Mouse (Mus musculus) heart, adult 8-10 months (tissue): ENCODE data around the gene Sgpl1. TPM values are rescaled to one million over a fixed set of nuclear protein-coding genes. Genes with fewer than 3 reads are reported as not detected.
A peak's percentile ranks its signal among the peaks of the same experiment; 100 is the strongest.
"Not testable (repeated sequence)": the region's sequence is repeated elsewhere in the genome, so short reads cannot be mapped to it uniquely, and the experiment has no call there.

ENCODE experiments used
- DNase-seq: peaks from one replicate; pipeline ENCODE4 v3.0.0; 2022; ENCODE audit warnings: low spot score
- total RNA-seq, 4 experiments: library from RNA; stranded (reverse); gene quantifications; 2 replicates each; pipeline ENCODE4 v1.2.4; 2022

The Sgpl1 gene
- total RNA-seq, 4 experiments from 2014 or later: 13.9 to 17.0 (median 15.4) TPM

DNA sequence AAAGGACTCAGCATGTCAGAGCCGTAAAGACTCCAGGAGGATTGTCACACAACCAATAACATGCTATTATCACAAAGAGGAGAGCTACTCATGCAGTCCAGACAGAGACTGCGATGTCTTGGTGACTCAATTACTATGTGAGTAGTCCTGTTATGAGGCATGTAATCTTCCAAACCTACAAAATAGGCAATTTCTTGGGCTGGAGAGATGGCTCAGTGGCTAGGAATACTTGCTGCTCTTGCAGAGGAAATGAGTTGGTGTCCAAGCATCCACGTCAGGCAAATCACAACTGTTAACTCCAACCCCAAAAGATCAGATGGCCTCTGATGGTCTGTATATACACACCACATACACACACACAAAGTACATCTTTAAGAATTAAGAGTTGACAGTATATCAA is 8.1 kb upstream of the Sgpl1 start:
- DNase-seq: no peak

- DNase-seq: no peak
Measured at GRCm38 (mm10) chr10:61152131-61152530, 4.6 kb upstream of the Sgpl1 start.

DNA sequence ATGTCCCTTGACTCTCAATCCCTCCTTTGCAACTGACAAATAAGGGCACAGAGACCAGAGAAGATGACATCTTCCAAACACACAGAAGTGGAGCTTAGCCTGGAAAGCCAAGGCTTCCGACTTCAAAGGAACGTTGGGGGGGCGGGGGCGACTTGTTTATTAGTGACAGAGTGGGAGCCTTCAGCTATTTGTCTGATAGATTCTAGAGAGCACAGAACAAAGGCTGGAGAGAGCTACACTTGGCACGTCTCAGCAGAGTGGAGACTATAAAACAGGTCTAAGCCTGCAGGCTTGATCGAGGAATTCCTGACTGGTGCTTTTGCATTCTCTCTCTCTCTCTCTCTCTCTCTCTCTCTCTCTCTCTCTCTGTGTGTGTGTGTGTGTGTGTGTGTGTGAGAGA is 3.1 kb upstream of the Sgpl1 start:
- DNase-seq: no peak

DNA sequence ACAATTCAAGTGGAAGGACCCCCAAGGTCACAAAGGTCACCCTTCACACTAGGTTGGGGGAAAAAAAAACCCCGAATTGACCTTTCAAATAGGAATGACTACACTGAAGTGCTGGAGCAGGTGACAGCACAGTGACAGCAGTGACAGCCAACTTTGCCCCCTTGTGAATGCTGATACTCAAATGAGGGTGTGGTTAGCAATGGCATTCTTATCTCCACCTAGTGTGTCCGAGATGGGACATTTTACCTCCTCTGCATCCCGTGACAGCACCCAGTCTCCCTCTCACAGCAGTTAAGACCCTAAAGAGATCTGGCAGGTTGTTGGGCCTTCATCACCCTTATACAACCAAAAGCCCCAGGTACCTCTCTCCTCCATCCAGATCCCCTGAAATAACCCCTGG is 2.0 kb upstream of the Sgpl1 start:
- no peak for DNase-seq

DNA sequence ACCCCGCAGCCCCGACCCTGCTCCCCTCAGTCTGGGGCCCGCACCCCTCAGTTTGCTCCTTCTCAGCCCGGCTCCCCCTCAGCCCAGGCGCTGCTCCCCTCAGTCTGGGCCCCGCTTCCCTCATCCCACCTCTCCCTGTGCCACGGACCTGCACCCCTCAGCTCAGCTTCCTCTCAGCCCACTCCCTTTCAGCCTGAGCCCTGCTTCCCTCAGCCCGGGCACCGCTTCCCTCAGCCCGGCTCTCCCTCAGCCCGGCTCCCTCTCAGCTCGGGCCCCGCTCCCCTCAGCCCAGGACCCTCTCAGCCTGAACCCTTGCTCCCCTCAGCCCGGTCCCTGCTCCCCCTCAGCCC is 721 bp downstream of the Sgpl1 start:
- DNase-seq: no peak

DNA sequence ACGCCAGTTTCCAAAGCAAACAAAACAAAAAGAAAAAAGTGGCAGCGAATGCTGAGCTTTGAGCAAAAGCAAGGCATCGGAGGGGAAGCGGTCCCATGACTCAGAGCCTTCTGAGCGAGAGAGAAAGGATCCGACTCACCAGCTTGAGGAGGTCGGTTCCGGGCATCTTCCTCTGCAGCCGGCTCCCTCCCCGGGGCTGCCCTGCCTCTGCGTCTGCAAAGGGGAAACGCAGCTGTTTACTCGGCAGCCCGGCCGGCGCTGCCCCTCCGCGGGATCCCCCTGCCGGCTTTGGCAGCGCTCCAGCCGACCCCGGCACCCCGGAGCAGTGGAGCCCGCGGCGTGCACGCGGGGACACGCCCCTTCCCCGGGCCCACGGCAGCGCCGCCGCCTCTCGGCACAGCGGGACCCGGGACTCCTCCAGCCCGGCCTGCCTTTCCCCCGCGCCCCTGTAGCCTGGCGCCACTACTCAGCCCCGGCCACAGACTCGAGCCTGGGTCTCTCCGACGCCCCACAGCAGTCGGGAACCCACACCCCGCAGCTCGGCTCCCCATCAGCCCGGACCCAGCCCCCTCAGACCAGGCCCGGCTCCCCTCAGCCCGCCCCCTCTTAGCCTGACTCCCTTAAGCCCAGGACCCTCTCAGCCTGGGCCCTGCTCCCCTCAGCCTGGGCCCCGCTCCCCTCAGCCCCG is 1.2 kb downstream of the Sgpl1 start:
- DNase-seq: peak; percentile 42

- DNase-seq: no peak
Measured at GRCm38 (mm10) chr10:61145766-61146118, 1.8 kb downstream of the Sgpl1 start.

- DNase-seq: no peak
Measured at GRCm38 (mm10) chr10:61143343-61143742, 4.2 kb downstream of the Sgpl1 start.

GRCm38 (mm10) chr10:61137567-61137966 is 9.9 kb downstream of the Sgpl1 start:
- no peak for DNase-seq

GRCm38 (mm10) chr10:61135226-61135839 is 12.2 kb downstream of the Sgpl1 start:
- DNase-seq: no peak

DNA sequence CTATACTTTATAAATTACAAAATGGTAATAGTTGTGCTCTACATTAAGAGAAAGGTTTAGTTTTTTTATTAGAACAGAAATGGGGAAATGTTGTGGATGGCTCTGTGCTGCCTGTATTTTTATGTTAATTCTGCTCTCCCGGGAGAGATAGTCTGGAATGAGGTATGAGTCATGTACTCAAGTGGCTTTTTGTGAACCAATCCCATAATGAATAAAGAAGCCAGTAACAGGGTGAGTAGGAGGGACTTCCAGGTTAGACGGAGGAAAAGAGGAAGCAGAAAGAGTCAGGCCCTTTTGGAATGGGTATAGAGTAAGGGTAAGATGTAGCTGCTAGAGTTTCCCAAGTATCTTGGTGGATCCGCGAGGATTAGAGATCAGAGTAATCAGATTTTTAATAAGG is 13.5 kb downstream of the Sgpl1 start:
- DNase-seq: no peak

DNA sequence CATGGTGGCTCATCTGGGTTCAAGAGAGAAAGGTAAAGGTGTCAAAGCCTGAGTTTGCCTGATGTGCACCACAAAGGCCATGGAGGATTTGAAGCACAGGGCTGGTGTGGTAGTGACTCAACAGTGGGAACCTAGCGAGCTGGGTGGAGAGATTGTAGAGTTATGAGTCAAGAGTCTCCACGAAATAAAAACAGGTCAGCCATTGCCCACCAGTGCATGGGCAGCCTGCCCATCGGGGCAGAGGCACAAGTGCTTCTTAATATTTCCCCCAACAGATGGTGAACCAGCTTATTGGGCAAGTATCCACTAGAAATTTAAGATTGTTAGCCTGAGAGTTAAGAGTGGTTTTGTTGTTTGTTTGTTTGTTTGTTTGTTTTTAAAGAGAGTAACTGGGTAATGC is 16.5 kb downstream of the Sgpl1 start:
- no peak for DNase-seq

- no peak for DNase-seq
Measured at GRCm38 (mm10) chr10:61128701-61129365, 18.7 kb downstream of the Sgpl1 start.

DNA sequence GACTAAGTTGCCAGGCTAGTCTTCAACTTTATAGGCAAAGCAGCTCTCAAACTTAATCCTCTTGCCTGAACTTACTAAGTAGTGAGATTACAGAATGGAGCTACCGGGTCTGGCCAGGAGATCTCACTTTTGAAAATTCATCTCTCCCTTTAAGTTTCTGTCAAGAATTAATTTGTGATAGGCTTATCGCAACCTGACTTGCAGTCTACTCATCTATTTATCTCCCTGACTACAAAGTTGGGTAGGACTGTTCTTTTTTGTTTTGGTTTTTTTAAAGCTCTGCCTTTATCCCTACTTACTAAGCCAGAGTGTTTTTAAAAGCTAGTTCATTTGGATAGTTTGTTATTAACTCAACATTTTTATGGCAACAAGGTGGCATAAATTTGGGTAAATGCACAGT is 23.0 kb downstream of the Sgpl1 start:
- no peak for DNase-seq

- no peak for DNase-seq
Measured at GRCm38 (mm10) chr10:61123276-61123913, 24.1 kb downstream of the Sgpl1 start.

- not testable (repeated sequence) for DNase-seq
Measured at GRCm38 (mm10) chr10:61121732-61122131, 25.8 kb downstream of the Sgpl1 start.

- DNase-seq: no peak
Measured at GRCm38 (mm10) chr10:61114246-61114720, 33.2 kb downstream of the Sgpl1 start.

- no peak for DNase-seq
Measured at GRCm38 (mm10) chr10:61103564-61104114, 43.9 kb downstream of the Sgpl1 start.

DNA sequence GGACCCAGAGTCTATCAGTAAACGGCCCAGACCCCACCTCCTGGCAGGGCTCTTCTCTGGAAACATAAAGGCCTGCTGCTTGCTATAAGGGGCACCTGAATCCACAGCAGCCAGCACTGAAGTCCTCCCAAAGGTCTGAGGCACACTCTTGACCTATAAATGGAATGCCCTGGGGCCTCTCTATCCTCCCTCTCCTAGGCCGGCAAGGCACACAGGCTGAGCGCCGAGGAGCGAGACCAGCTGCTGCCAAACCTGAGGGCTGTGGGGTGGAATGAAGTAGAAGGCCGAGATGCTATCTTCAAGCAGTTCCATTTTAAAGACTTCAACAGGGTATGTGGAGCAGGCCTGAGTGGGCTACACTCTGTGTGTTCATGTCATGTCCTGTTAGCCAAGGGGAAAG is 55.6 kb downstream of the Sgpl1 start:
- DNase-seq: no peak

DNA sequence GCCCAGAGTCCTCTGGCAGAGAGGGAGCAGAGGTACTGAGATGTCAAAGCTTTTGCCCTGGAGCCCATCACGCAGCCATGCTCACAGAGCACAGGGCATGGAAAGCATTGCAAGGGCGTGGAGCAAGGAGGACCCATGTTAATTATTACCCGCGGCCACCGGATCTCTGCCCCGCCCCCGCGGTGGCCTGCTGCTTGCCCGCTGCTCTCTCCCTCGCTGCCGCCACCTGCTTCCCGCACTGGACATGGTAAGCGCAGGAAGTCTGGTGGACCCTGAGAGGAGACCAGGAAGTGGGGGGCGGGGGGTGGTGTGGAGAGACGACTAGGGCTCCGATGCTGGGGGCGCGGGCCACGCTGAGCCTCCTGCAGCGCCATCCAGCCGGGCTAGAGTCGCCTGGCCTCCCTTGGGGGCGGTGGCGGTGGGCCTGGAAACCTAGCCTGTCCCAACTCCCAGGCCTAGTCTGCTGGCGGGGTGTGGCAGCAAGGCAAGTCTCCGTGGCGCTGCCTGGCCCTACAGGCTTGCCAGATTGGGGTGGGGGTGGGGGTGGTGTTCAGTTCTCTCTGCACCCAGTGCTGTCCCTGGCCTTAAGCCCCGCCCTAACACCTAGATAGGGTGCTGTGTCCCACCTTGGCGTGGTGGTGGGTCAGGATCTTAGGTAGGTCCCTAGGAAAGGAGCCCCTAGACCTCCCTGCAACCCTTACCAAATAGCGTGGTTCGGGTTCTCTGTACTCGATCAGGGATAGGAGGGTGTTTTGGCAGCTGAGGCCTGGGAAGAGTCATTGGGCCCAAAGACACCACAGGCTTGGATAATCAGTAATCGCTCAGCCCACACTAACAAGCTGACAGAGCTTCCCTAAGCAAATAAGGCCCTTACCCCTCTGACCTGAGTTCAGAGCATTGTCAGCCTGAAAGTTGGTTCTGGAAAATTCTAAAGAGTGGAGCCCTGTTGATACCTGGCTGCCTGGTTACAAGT is 58.0 kb downstream of the Sgpl1 start, which contains the start of gene Pcbd1:
Pcbd1 (plus strand) TSS at position 162 of the 973 bp plus-strand sequence.
- no peak for DNase-seq

GRCm38 (mm10) chr10:61088468-61088867 is 59.0 kb downstream of the Sgpl1 start:
- DNase-seq: no peak
